Mouse (Mus musculus): ENCODE data around the gene Snx17. TPM values are rescaled to one million over a fixed set of nuclear protein-coding genes. Genes with fewer than 3 reads are reported as not detected.
"Not testable (repeated sequence)": the region's sequence is repeated elsewhere in the genome, so short reads cannot be mapped to it uniquely, and the experiment has no call there.

Gene Snx17
- polyA plus RNA-seq, 1 experiment from 2014 or later: 135 TPM

GRCm38 (mm10) chr5:31199321-31199892 lies 6.4 kb downstream of the Snx17 start:
- no peak overlapping the region for H3K27ac ChIP-seq
- peaks cover 81% of the 10 kb centered on the region for H3K36me3 ChIP-seq
- H3K9me3 ChIP-seq: peaks cover 5% of the 10 kb centered on the region
- no peak overlapping the region for H3K4me3 ChIP-seq (replicated peaks)
- ATAC-seq: no peak
- no peak overlapping the region for H3K4me2 ChIP-seq (replicated peaks)
- peaks cover 28% of the 10 kb centered on the region for H3K4me1 ChIP-seq (replicated peaks)
- H3K27me3 ChIP-seq: no peaks in the 10 kb centered on the region
- no peak overlapping the region for H3K9ac ChIP-seq (replicated peaks)
- 93% methylated on average over 19 of the region's 19 CpGs for WGBS

- WGBS: 89% methylated on average over 9 of the region's 9 CpGs
- no peak overlapping the region for H3K27ac ChIP-seq
- H3K4me1 ChIP-seq (replicated peaks): peaks cover 24% of the 10 kb centered on the region
- H3K4me3 ChIP-seq (replicated peaks): peak overlapping the region; percentile 73; the same call in 1 of the 2 replicates
- no peaks in the 10 kb centered on the region for H3K27me3 ChIP-seq
- peaks cover 5% of the 10 kb centered on the region for H3K9me3 ChIP-seq
- no peak for ATAC-seq
- H3K36me3 ChIP-seq: peaks cover 81% of the 10 kb centered on the region
- no peak overlapping the region for H3K4me2 ChIP-seq (replicated peaks)
- no peak overlapping the region for H3K9ac ChIP-seq (replicated peaks)
These were observed 6.9 kb downstream of the Snx17 start for GRCm38 (mm10) chr5:31199893-31200292.

- H3K4me1 ChIP-seq (replicated peaks): peaks cover 24% of the 10 kb centered on the region
- peak overlapping the region; percentile 92 for H3K4me2 ChIP-seq (replicated peaks)
- H3K9me3 ChIP-seq: peaks cover 5% of the 10 kb centered on the region
- ATAC-seq: no peak
- H3K36me3 ChIP-seq: peaks cover 81% of the 10 kb centered on the region
- H3K27ac ChIP-seq: no peak overlapping the region
- no peaks in the 10 kb centered on the region for H3K27me3 ChIP-seq
- peak overlapping the region; percentile 73 for H3K4me3 ChIP-seq (replicated peaks)
- H3K9ac ChIP-seq (replicated peaks): no peak overlapping the region; the same call in 1 of the 2 replicates
- WGBS: 88% methylated on average over 27 of the region's 27 CpGs
These were observed 7.3 kb downstream of the Snx17 start for GRCm38 (mm10) chr5:31200327-31200768.

GRCm38 (mm10) chr5:31201042-31201741 lies 8.2 kb downstream of the Snx17 start:
- Histone ChIP-seq H3K27ac (peak overlapping the region; percentile 82), H3K27me3 (no peaks in the 10 kb centered on the region), H3K9me3 (peaks cover 5% of the 10 kb centered on the region), H3K4me3 (replicated peaks) (peak overlapping the region; percentile 73), H3K4me2 (replicated peaks) (peak overlapping the region; percentile 92), H3K9ac (replicated peaks) (peak overlapping the region; percentile 89), H3K36me3 (peaks cover 80% of the 10 kb centered on the region), H3K4me1 (replicated peaks) (peaks cover 24% of the 10 kb centered on the region)
- ATAC-seq: no peak
- WGBS: 21% methylated on average over 13 of the region's 13 CpGs

- Histone ChIP-seq H3K9me3 (peaks cover 5% of the 10 kb centered on the region), H3K9ac (replicated peaks) (peak within 1 kb of the TSS; percentile 89), H3K27me3 (no peaks in the 10 kb centered on the region), H3K4me1 (replicated peaks) (peaks cover 24% of the 10 kb centered on the region), H3K27ac (peak within 1 kb of the TSS; percentile 82), H3K4me3 (replicated peaks) (peak within 1 kb of the TSS; percentile 73), H3K36me3 (peaks cover 78% of the 10 kb centered on the region), H3K4me2 (replicated peaks) (peak within 1 kb of the TSS; percentile 92)
- WGBS: under 1% methylated on average over 53 of the region's 53 CpGs
- peak; percentile 98 for ATAC-seq
These were observed 8.9 kb downstream of the Snx17 start, which contains the start of gene Zfp513 for GRCm38 (mm10) chr5:31201742-31202590. Gene Zfp513 (minus strand): TSS chr5:31202303.

GRCm38 (mm10) chr5:31202933-31203332 lies 9.9 kb downstream of the Snx17 start:
- Histone ChIP-seq H3K27me3 (no peaks in the 10 kb centered on the region), H3K9me3 (peaks cover 5% of the 10 kb centered on the region), H3K27ac (peak overlapping the region; percentile 79), H3K9ac (replicated peaks) (peak overlapping the region; percentile 44; the same call in 1 of the 2 replicates), H3K4me1 (replicated peaks) (peaks cover 24% of the 10 kb centered on the region), H3K4me3 (replicated peaks) (peak overlapping the region; percentile 73), H3K36me3 (peaks cover 78% of the 10 kb centered on the region), H3K4me2 (replicated peaks) (peak overlapping the region; percentile 92)
- WGBS: 82% methylated on average over 7 of the region's 7 CpGs
- no peak for ATAC-seq

GRCm38 (mm10) chr5:31203866-31204265 lies 10.8 kb downstream of the Snx17 start:
- no peak overlapping the region for H3K4me2 ChIP-seq (replicated peaks)
- peaks cover 5% of the 10 kb centered on the region for H3K9me3 ChIP-seq
- WGBS: 86% methylated on average over 2 of the region's 2 CpGs
- peaks cover 74% of the 10 kb centered on the region for H3K36me3 ChIP-seq
- no peak overlapping the region for H3K27ac ChIP-seq
- no peak for ATAC-seq
- H3K4me3 ChIP-seq (replicated peaks): no peak overlapping the region
- no peak overlapping the region for H3K9ac ChIP-seq (replicated peaks)
- H3K27me3 ChIP-seq: no peaks in the 10 kb centered on the region
- peaks cover 24% of the 10 kb centered on the region for H3K4me1 ChIP-seq (replicated peaks)

- H3K4me3 ChIP-seq (replicated peaks): no peak overlapping the region
- no peak overlapping the region for H3K27ac ChIP-seq
- H3K4me2 ChIP-seq (replicated peaks): no peak overlapping the region
- WGBS: 96% methylated on average over 6 of the region's 6 CpGs
- peaks cover 24% of the 10 kb centered on the region for H3K4me1 ChIP-seq (replicated peaks)
- peaks cover 5% of the 10 kb centered on the region for H3K9me3 ChIP-seq
- H3K27me3 ChIP-seq: no peaks in the 10 kb centered on the region
- H3K9ac ChIP-seq (replicated peaks): no peak overlapping the region
- ATAC-seq: no peak
- H3K36me3 ChIP-seq: peaks cover 69% of the 10 kb centered on the region
These were observed 11.4 kb downstream of the Snx17 start for GRCm38 (mm10) chr5:31204421-31204820.

GRCm38 (mm10) chr5:31216554-31216953 lies 23.5 kb downstream of the Snx17 start:
- not testable (repeated sequence) for H3K9me3 ChIP-seq; H3K27ac ChIP-seq; H3K9ac ChIP-seq (replicated peaks); H3K4me3 ChIP-seq (replicated peaks); H3K36me3 ChIP-seq; H3K4me2 ChIP-seq (replicated peaks); H3K27me3 ChIP-seq; ATAC-seq
- WGBS: 90% methylated on average over 6 of the region's 6 CpGs
- peaks cover 22% of the 10 kb centered on the region for H3K4me1 ChIP-seq (replicated peaks)

- H3K9ac ChIP-seq (replicated peaks): no peak overlapping the region
- H3K27me3 ChIP-seq: no peaks in the 10 kb centered on the region
- peaks cover 24% of the 10 kb centered on the region for H3K4me1 ChIP-seq (replicated peaks)
- H3K36me3 ChIP-seq: no peaks in the 10 kb centered on the region
- H3K4me3 ChIP-seq (replicated peaks): no peak overlapping the region
- no peak overlapping the region for H3K27ac ChIP-seq
- 73% methylated on average over 7 of the region's 7 CpGs for WGBS
- peak overlapping the region; percentile 91; the same call in 1 of the 2 replicates for H3K4me2 ChIP-seq (replicated peaks)
- H3K9me3 ChIP-seq: no peaks in the 10 kb centered on the region
- ATAC-seq: no peak
These were observed 25.3 kb downstream of the Snx17 start for GRCm38 (mm10) chr5:31218294-31218693.

- H3K9me3 ChIP-seq: no peaks in the 10 kb centered on the region
- no peak for ATAC-seq
- no peak overlapping the region; the same call in 1 of the 2 replicates for H3K9ac ChIP-seq (replicated peaks)
- H3K36me3 ChIP-seq: no peaks in the 10 kb centered on the region
- H3K27me3 ChIP-seq: no peaks in the 10 kb centered on the region
- WGBS: 4% methylated on average over 2 of the region's 2 CpGs
- H3K4me1 ChIP-seq (replicated peaks): peaks cover 24% of the 10 kb centered on the region
- H3K4me2 ChIP-seq (replicated peaks): peak overlapping the region; percentile 91
- H3K4me3 ChIP-seq (replicated peaks): peak overlapping the region; percentile 85
- H3K27ac ChIP-seq: no peak overlapping the region
These were observed 26.0 kb downstream of the Snx17 start for GRCm38 (mm10) chr5:31219070-31219469.

- Histone ChIP-seq H3K4me2 (replicated peaks) (peak overlapping the region; percentile 91), H3K27me3 (no peaks in the 10 kb centered on the region), H3K4me3 (replicated peaks) (peak overlapping the region; percentile 85), H3K4me1 (replicated peaks) (peaks cover 24% of the 10 kb centered on the region), H3K27ac (peak overlapping the region; percentile 95), H3K9me3 (no peaks in the 10 kb centered on the region), H3K36me3 (no peaks in the 10 kb centered on the region), H3K9ac (replicated peaks) (peak overlapping the region; percentile 94)
- WGBS: 2% methylated on average over 11 of the region's 11 CpGs
- ATAC-seq: no peak
These were observed 26.4 kb downstream of the Snx17 start for GRCm38 (mm10) chr5:31219474-31219873.

All from midbrain, embryonic 13.5 days (tissue).